Mouse (Mus musculus) spleen, postnatal 0 days (tissue): ENCODE results near the gene Rpl13. TPM values are rescaled to one million over a fixed set of nuclear protein-coding genes. Genes with fewer than 3 reads are reported as not detected.

Experiments
- polyA plus RNA-seq: library from polyadenylated mRNA; unstranded; fragments of >200 nt; fragmentation: Nextera tagmentation; extraction: Ambion mirVana; gene quantifications from 2 replicates; pipeline ENCODE4 v1.2.1, GENCODE M21; 2015

Gene Rpl13
- 1,348 and 1,461 TPM in 2 replicates for polyA plus RNA-seq

GRCm38 (mm10) chr8:123101735-123102685 is at the start of gene Rpl13:
Rpl13 (plus strand) TSS chr8:123102350.

GRCm38 (mm10) chr8:123062721-123063120 is 39.4 kb upstream of the Rpl13 start, which contains the start of gene Spg7:
Spg7 (plus strand) TSS chr8:123062942.

GRCm38 (mm10) chr8:123117127-123117731 is 15.1 kb downstream of the Rpl13 start, which contains the start of gene Cpne7:
Cpne7 (plus strand) TSS chr8:123117374.

Other genes starting within 250 kb of the Rpl13 start
- gene Ankrd11, start 60.1 kb upstream of the Rpl13 start, polyA plus RNA-seq: 34.2 and 41.3 TPM in 2 replicates
- gene Spg7, start 39.4 kb upstream of the Rpl13 start, polyA plus RNA-seq: 28.2 and 29.1 TPM in 2 replicates
- 10.3 and 14.4 TPM in 2 replicates for gene Cpne7, start 15.0 kb downstream of the Rpl13 start, polyA plus RNA-seq
- 6.1 and 8.2 TPM in 2 replicates for gene Sult5a1, start 56.0 kb downstream of the Rpl13 start, polyA plus RNA-seq
- 8.9 and 10.5 TPM in 2 replicates for gene Dpep1, start 83.9 kb downstream of the Rpl13 start, polyA plus RNA-seq
- 85.5 and 99.0 TPM in 2 replicates for gene Chmp1a, start 110.4 kb downstream of the Rpl13 start, polyA plus RNA-seq
- 0.33 and 0.43 TPM in 2 replicates for gene Spata33, start 110.5 kb downstream of the Rpl13 start, polyA plus RNA-seq
- 9.7 and 11.9 TPM in 2 replicates for gene Cdk10, start 122.5 kb downstream of the Rpl13 start, polyA plus RNA-seq
- 1.5 and 2.4 TPM in 2 replicates for gene Spata2l, start 133.9 kb downstream of the Rpl13 start, polyA plus RNA-seq
- 11.3 and 12.2 TPM in 2 replicates for gene Zfp276, start 151.8 kb downstream of the Rpl13 start, polyA plus RNA-seq
- gene Vps9d1, start 152.0 kb downstream of the Rpl13 start, polyA plus RNA-seq: 7.9 and 10.9 TPM in 2 replicates
- gene Fanca, start 216.2 kb downstream of the Rpl13 start, polyA plus RNA-seq: 27.5 and 28.0 TPM in 2 replicates
- gene Spire2, start 230.4 kb downstream of the Rpl13 start, polyA plus RNA-seq: 3.0 and 3.4 TPM in 2 replicates